In genomic region chr6:24514552-24515284, GRCm38 (mm10) we compare ENCODE assay signal across 8 mouse cellular contexts. TPM values are rescaled to one million over a fixed set of nuclear protein-coding genes. Genes with fewer than 3 reads are reported as not detected.
A peak's percentile ranks its signal among the peaks of the same experiment; 100 is the strongest.
DNase-seq lines count a peak whose midpoint lies in the region; ATAC-seq and TF ChIP-seq lines count a peak whose summit lies in the region.

Gene Iqub (minus strand): TSS chr6:24515067.

- peaks cover 18% of the 10 kb centered on the region for H3K36me3 ChIP-seq in hindbrain, embryonic 10.5 days
- 0 out of 2 replicates have a peak, but pooled peaks cover 7% of the 10 kb centered on the region for H3K36me3 ChIP-seq in neural tube, embryonic 14.5 days (ENCODE audit: control insufficient read depth, insufficient read depth, low read length)

- peak; percentile 92 for ATAC-seq in neural tube, embryonic 14.5 days (ENCODE audit: low read depth)

- no peaks in the 10 kb centered on the region for H3K27me3 ChIP-seq in hindbrain, embryonic 10.5 days (ENCODE audit: insufficient read depth, poor library complexity, severe bottlenecking)
- H3K27me3 ChIP-seq in neural tube, embryonic 14.5 days (ENCODE audit: control insufficient read depth, insufficient read depth, low read length) = no peaks in the 10 kb centered on the region

- WGBS in hindbrain, embryonic 10.5 days = 21% methylated on average over 13 of the region's 13 CpGs
- WGBS in lung, adult 2 months = 17% methylated on average over 13 of the region's 13 CpGs
- 24% methylated on average over 13 of the region's 13 CpGs for WGBS in neural tube, embryonic 14.5 days

- peak within 1 kb of the TSS; percentile 29; the same call in 1 of the 2 replicates for H3K4me2 ChIP-seq in neural tube, embryonic 14.5 days (ENCODE audit: low read depth, low read length)

- peaks cover 9% of the 10 kb centered on the region for H3K4me1 ChIP-seq in hindbrain, embryonic 10.5 days (replicated peaks)
- H3K4me1 ChIP-seq in lung, adult 2 months (ENCODE audit: control insufficient read depth, insufficient read depth, low read length) = peaks cover 6% of the 10 kb centered on the region
- 0 out of 2 replicates have a peak, but pooled peaks cover 6% of the 10 kb centered on the region for H3K4me1 ChIP-seq in neural tube, embryonic 14.5 days (ENCODE audit: control insufficient read depth, insufficient read depth, low read length)

- no peak within 1 kb of the TSS for H3K27ac ChIP-seq in hindbrain, embryonic 10.5 days
- no peak within 1 kb of the TSS for H3K27ac ChIP-seq in neural tube, embryonic 14.5 days (ENCODE audit: low read depth, low read length)

- peak; percentile 80 for DNase-seq in MN1 (ENCODE audit: low spot score)
- DNase-seq in cerebellum, adult 9-11 months = peak; percentile 54
- DNase-seq in frontal cortex, adult 2 months (ENCODE audit: extremely low spot score in 1 of 2, low spot score in 1 of 2) = peak; percentile 86 to 93
- DNase-seq in hindbrain, embryonic 10.5 days (ENCODE audit: low spot score) = peak; percentile 64
- peak; percentile 85 to 86 for DNase-seq in layer of hippocampus, adult 8-10 months (ENCODE audit: low spot score in 2 of 2)
- DNase-seq in lung, adult 2 months = peak; percentile 39
- peak; percentile 54 for DNase-seq in thymus, postnatal 14 days

- H3K9me3 ChIP-seq in hindbrain, embryonic 10.5 days = no peaks in the 10 kb centered on the region
- H3K9me3 ChIP-seq in neural tube, embryonic 14.5 days (ENCODE audit: control insufficient read depth, low read length) = no peaks in the 10 kb centered on the region

- 0 out of 2 replicates have a peak within 1 kb of the TSS, but pooled peaks have one; percentile 4 for H3K9ac ChIP-seq in neural tube, embryonic 14.5 days (replicated peaks; ENCODE audit: low read depth, low read length)

- peak within 1 kb of the TSS; percentile 12; the same call in 1 of the 2 replicates for H3K4me3 ChIP-seq in hindbrain, embryonic 10.5 days
- peak within 1 kb of the TSS; percentile 42 for H3K4me3 ChIP-seq in lung, adult 2 months (replicated peaks; ENCODE audit: extremely low read depth, low read depth, low read length)
- H3K4me3 ChIP-seq in neural tube, embryonic 14.5 days (ENCODE audit: low read depth, low read length) = no peak within 1 kb of the TSS

- TF ChIP-seq POLR2A in lung, adult 2 months (IDR thresholded peaks at IDR 0.05; ENCODE audit: borderline replicate concordance, extremely low read depth, low read depth, low read length) = no peak

- no peak for TF ChIP-seq CTCF in lung, adult 2 months (IDR thresholded peaks at IDR 0.05; ENCODE audit: insufficient read depth, low read length)

RNA-seq across cellular contexts. Expression of gene Iqub, which starts in this region (rescaled TPM):
- polyA plus RNA-seq in frontal cortex, adult 2 months (2012; rRNA removed) = 1.6 and 1.7 TPM in 2 replicates
- 1.3 and 2.3 TPM in 2 replicates for polyA plus RNA-seq in hindbrain, embryonic 10.5 days (2016; fragmentation: Nextera tagmentation; extraction: Ambion mirVana)
- total RNA-seq in layer of hippocampus, adult 8-10 months (2022) = 1 to 10 TPM; 1.9 to 3.1 (median 2.6) TPM
- polyA plus RNA-seq in lung, adult 2 months (2012; rRNA removed) = 0.36 and 0.75 TPM in 2 replicates
- 1.6 TPM in 2 replicates for polyA plus RNA-seq in neural tube, embryonic 14.5 days (2014; fragmentation: Nextera tagmentation; extraction: Ambion mirVana)

Comparison
In these comparisons a context has a peak if more than half of its experiments do, and no peak if none do; other contexts are left out.
1. Peak in DNase-seq and H3K4me3 ChIP-seq in lung, adult 2 months; RNA of the gene not detected or under 1 TPM.
2. DNase-seq: peak in every context shown above with its lines; median percentile 90 in frontal cortex, adult 2 months; 86 in layer of hippocampus, adult 8-10 months; 80 in MN1; 64 in hindbrain, embryonic 10.5 days; 54 in cerebellum, adult 9-11 months; 54 in thymus, postnatal 14 days; 39 in lung, adult 2 months.